Mouse (Mus musculus): Measurements from ENCODE around the gene Pik3r1. TPM values are rescaled to one million over a fixed set of nuclear protein-coding genes. Genes with fewer than 3 reads are reported as not detected.

Gene Pik3r1
- polyA plus RNA-seq, 1 experiment: 7.3 TPM

DNA sequence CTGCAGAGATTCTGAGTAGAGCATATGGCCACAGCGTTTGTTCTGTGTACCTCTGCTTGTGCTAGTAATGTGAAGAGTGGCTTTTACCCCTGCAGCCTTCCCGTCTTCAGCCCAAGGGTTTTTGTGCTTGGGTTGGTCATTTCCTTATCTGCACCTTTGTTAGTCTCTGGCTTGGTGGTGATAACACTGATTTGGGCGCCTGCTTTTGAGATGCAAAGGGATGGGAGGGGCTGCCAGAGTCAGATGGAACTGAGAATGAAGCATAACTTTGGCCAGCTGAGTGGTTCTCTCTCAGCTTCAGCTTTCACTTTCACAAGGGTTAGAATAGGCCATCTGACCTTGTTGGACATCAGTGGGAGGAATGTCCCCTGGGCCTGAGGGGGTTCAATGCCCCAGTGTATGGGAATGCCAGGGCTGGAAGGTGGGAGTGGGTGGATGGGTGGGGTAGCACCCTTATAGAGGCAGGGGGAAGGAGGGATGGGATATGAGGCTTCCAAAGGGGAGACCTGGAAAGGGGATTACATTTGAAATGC, 37.6 kb upstream of the Pik3r1 start:
- H3K36me3 ChIP-seq (ENCODE audit: control insufficient read depth, insufficient read depth): no peaks in the 10 kb centered on the region
- H3ac ChIP-seq (ENCODE audit: control insufficient read depth, insufficient read length, low read depth): no peak overlapping the region
- TF ChIP-seq MAX (IDR thresholded peaks at IDR 0.05) (no peak), CTCF (IDR thresholded peaks at IDR 0.05; ENCODE audit: control insufficient read depth, insufficient read depth, insufficient read length) (no peak), CEBPB (IDR thresholded peaks at IDR 0.05; ENCODE audit: low read depth) (no peak), MYOD1 (IDR thresholded peaks at IDR 0.05; ENCODE audit: control insufficient read depth, insufficient read length, low read depth) (no peak), FOSL1 (IDR thresholded peaks at IDR 0.05; ENCODE audit: insufficient read depth, low read length, poor library complexity, severe bottlenecking) (no peak), USF1 (IDR thresholded peaks at IDR 0.05; ENCODE audit: low read depth) (no peak), MYOG (IDR thresholded peaks at IDR 0.05; ENCODE audit: control insufficient read depth, extremely low read depth, insufficient read length) (no peak)
- H3K79me3 ChIP-seq (ENCODE audit: low read depth): no peaks in the 10 kb centered on the region
- H3K27me3 ChIP-seq (ENCODE audit: control insufficient read depth, insufficient read depth, insufficient read length): no peaks in the 10 kb centered on the region
- no peaks in the 10 kb centered on the region for H3K79me2 ChIP-seq (ENCODE audit: control insufficient read depth, insufficient read depth)
- no peak overlapping the region for H3K4me3 ChIP-seq (ENCODE audit: insufficient read depth, poor library complexity, severe bottlenecking)

DNA sequence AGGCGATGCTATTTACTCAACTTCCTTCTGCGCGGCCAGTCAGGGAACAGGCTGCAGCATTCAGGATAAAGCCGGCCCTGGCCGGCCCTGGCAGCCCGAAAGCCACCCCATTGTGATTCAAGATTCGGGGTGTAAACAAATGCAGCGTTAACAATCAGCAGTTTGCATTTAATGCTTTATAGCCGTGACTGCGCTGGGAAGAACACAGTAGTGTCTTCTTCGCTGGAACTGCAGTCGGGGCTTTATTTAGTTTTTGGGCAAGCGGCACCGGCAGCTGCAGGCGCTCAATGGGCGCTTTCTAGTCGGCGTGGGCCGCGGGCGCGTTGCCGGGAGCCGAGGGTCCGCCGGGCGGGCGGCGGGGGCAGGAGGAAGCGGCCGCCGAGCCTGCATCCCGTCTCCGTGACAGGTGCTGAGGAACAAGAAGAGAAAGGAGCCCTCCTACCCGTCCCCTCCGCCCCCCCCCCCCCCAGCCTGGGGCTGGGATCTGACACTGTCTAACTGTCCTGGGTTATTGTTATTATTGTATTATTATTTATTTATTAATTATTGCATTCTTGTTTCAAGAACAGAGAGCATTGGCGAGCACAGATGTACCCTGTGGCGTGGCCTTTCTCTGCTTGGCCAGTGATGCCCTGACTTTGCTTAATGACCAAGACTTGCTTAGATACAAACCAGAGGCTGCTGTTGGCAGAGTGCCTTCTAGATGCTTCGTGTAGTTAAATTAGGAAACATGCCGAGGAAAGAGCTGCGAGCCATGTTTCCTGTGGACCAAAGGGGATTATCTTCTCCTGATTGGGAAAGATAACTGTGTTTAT, 33.6 kb upstream of the Pik3r1 start:
- no peak overlapping the region for H3ac ChIP-seq (ENCODE audit: control insufficient read depth, insufficient read length, low read depth)
- H3K36me3 ChIP-seq (ENCODE audit: control insufficient read depth, insufficient read depth): no peaks in the 10 kb centered on the region
- H3K27me3 ChIP-seq (ENCODE audit: control insufficient read depth, insufficient read depth, insufficient read length): no peaks in the 10 kb centered on the region
- no peaks in the 10 kb centered on the region for H3K79me2 ChIP-seq (ENCODE audit: control insufficient read depth, insufficient read depth)
- TF ChIP-seq MAX (IDR thresholded peaks at IDR 0.05): no peak
- no peak for TF ChIP-seq CEBPB (IDR thresholded peaks at IDR 0.05; ENCODE audit: low read depth)
- no peak for TF ChIP-seq MYOG (IDR thresholded peaks at IDR 0.05; ENCODE audit: control insufficient read depth, extremely low read depth, insufficient read length)
- TF ChIP-seq MYOD1 (IDR thresholded peaks at IDR 0.05; ENCODE audit: control insufficient read depth, insufficient read length, low read depth): no peak
- no peak for TF ChIP-seq CTCF (IDR thresholded peaks at IDR 0.05; ENCODE audit: control insufficient read depth, insufficient read depth, insufficient read length)
- TF ChIP-seq FOSL1 (IDR thresholded peaks at IDR 0.05; ENCODE audit: insufficient read depth, low read length, poor library complexity, severe bottlenecking): no peak
- no peak for TF ChIP-seq USF1 (IDR thresholded peaks at IDR 0.05; ENCODE audit: low read depth)
- no peak overlapping the region for H3K4me3 ChIP-seq (ENCODE audit: insufficient read depth, poor library complexity, severe bottlenecking)
- H3K79me3 ChIP-seq (ENCODE audit: low read depth): no peaks in the 10 kb centered on the region

DNA sequence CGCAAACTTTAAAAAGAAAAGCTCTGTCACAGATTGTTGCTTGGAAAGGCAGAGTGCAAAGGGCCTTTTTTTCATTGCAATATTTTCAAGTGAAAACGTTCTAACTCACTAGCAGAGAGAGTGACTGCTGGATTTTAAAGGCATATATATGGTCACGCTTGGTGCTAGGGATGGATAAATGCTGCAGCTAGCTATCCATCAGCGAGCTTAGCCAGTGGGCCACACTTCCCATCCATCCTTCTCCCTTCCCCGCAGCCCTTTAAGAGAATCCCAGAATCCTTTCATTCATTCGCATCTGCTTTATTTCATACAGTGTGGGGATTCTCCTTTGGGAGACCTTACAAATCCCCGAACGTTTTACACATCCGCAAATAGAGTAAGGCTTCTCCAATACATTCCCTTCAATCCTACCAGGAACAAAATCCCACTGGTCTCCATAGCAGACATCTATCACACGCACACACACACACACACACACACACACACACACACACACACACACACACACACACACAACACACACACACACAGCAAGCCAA, 32.9 kb upstream of the Pik3r1 start:
- H3K79me2 ChIP-seq (ENCODE audit: control insufficient read depth, insufficient read depth): no peaks in the 10 kb centered on the region
- no peaks in the 10 kb centered on the region for H3K27me3 ChIP-seq (ENCODE audit: control insufficient read depth, insufficient read depth, insufficient read length)
- no peaks in the 10 kb centered on the region for H3K79me3 ChIP-seq (ENCODE audit: low read depth)
- no peaks in the 10 kb centered on the region for H3K36me3 ChIP-seq (ENCODE audit: control insufficient read depth, insufficient read depth)
- H3ac ChIP-seq (ENCODE audit: control insufficient read depth, insufficient read length, low read depth): no peak overlapping the region
- TF ChIP-seq CEBPB (IDR thresholded peaks at IDR 0.05; ENCODE audit: low read depth): no peak
- TF ChIP-seq MYOD1 (IDR thresholded peaks at IDR 0.05; ENCODE audit: control insufficient read depth, insufficient read length, low read depth): no peak
- no peak for TF ChIP-seq FOSL1 (IDR thresholded peaks at IDR 0.05; ENCODE audit: insufficient read depth, low read length, poor library complexity, severe bottlenecking)
- TF ChIP-seq MAX (IDR thresholded peaks at IDR 0.05): no peak
- no peak for TF ChIP-seq CTCF (IDR thresholded peaks at IDR 0.05; ENCODE audit: control insufficient read depth, insufficient read depth, insufficient read length)
- TF ChIP-seq USF1 (IDR thresholded peaks at IDR 0.05; ENCODE audit: low read depth): no peak
- no peak for TF ChIP-seq MYOG (IDR thresholded peaks at IDR 0.05; ENCODE audit: control insufficient read depth, extremely low read depth, insufficient read length)
- no peak overlapping the region for H3K4me3 ChIP-seq (ENCODE audit: insufficient read depth, poor library complexity, severe bottlenecking)

GRCm38 (mm10) chr13:101800021-101800596, 32.1 kb upstream of the Pik3r1 start:
- Histone ChIP-seq H3K79me3 (ENCODE audit: low read depth) (no peaks in the 10 kb centered on the region), H3ac (ENCODE audit: control insufficient read depth, insufficient read length, low read depth) (no peak overlapping the region), H3K27me3 (ENCODE audit: control insufficient read depth, insufficient read depth, insufficient read length) (no peaks in the 10 kb centered on the region), H3K4me3 (ENCODE audit: insufficient read depth, poor library complexity, severe bottlenecking) (no peak overlapping the region), H3K79me2 (ENCODE audit: control insufficient read depth, insufficient read depth) (no peaks in the 10 kb centered on the region), H3K36me3 (ENCODE audit: control insufficient read depth, insufficient read depth) (no peaks in the 10 kb centered on the region)
- TF ChIP-seq CTCF (IDR thresholded peaks at IDR 0.05; ENCODE audit: control insufficient read depth, insufficient read depth, insufficient read length) (no peak), FOSL1 (IDR thresholded peaks at IDR 0.05; ENCODE audit: insufficient read depth, low read length, poor library complexity, severe bottlenecking) (no peak), MAX (IDR thresholded peaks at IDR 0.05) (no peak), USF1 (IDR thresholded peaks at IDR 0.05; ENCODE audit: low read depth) (no peak), MYOD1 (IDR thresholded peaks at IDR 0.05; ENCODE audit: control insufficient read depth, insufficient read length, low read depth) (no peak), MYOG (IDR thresholded peaks at IDR 0.05; ENCODE audit: control insufficient read depth, extremely low read depth, insufficient read length) (no peak), CEBPB (IDR thresholded peaks at IDR 0.05; ENCODE audit: low read depth) (no peak)

DNA sequence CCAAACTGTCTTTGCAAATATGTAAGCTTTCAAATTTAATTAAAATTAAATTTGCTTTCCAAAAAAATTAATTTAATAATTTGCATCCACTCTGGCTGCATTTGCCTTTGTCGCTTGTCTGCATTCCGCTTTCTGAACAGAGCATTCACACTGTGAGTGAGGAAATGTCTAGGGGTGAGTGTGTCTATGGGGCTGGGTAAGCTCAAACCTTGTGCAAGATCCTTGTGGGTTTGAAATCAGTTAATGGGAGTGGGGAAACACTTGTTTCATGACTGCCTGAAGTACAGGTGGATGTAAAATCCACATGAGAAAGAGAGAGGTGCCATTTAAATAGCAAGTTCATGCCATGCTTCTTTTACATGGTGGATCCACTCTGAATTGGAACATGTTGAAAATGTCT, 31.3 kb upstream of the Pik3r1 start:
- H3K79me3 ChIP-seq (ENCODE audit: low read depth): no peaks in the 10 kb centered on the region
- H3K4me3 ChIP-seq (ENCODE audit: insufficient read depth, poor library complexity, severe bottlenecking): no peak overlapping the region
- H3K36me3 ChIP-seq (ENCODE audit: control insufficient read depth, insufficient read depth): no peaks in the 10 kb centered on the region
- H3K79me2 ChIP-seq (ENCODE audit: control insufficient read depth, insufficient read depth): no peaks in the 10 kb centered on the region
- no peak overlapping the region for H3ac ChIP-seq (ENCODE audit: control insufficient read depth, insufficient read length, low read depth)
- no peak for TF ChIP-seq MYOD1 (IDR thresholded peaks at IDR 0.05; ENCODE audit: control insufficient read depth, insufficient read length, low read depth)
- no peaks in the 10 kb centered on the region for H3K27me3 ChIP-seq (ENCODE audit: control insufficient read depth, insufficient read depth, insufficient read length)

All from C2C12 (cell line).